Mouse (Mus musculus) neural tube, embryonic 12.5 days (tissue): Measurements from ENCODE around the gene Fam57a. TPM values are rescaled to one million over a fixed set of nuclear protein-coding genes. Genes with fewer than 3 reads are reported as not detected.

Experiments
- ATAC-seq: fragments of 200-750 bp; cut with Nextera tagmentation; 2 replicates; pipeline ENCODE4 v1.8.0; 2017; ENCODE audit warnings: low read depth, mild to moderate bottlenecking, moderate TSS enrichment, moderate library complexity; ENCODE audit not compliant: low FRiP score
- H3K27ac ChIP-seq: fragments of 300-500 bp; sonication (generic); 2 replicates; pipeline ENCODE4 v1.5.1; 2016
- H3K27me3 ChIP-seq: fragments of 300-500 bp; sonication (generic); replicated peaks from 2 replicates; pipeline ENCODE4 v1.6.1; 2016; ENCODE audit warnings: mild to moderate bottlenecking
- H3K36me3 ChIP-seq: fragments of 300-500 bp; sonication (generic); 2 replicates; pipeline ENCODE4 v1.6.1; 2016; ENCODE audit warnings: mild to moderate bottlenecking
- H3K4me1 ChIP-seq: fragments of 300-500 bp; sonication (generic); 2 replicates; pipeline ENCODE4 v1.6.1; 2016
- H3K4me2 ChIP-seq: fragments of 300-500 bp; sonication (generic); replicated peaks from 2 replicates; pipeline ENCODE4 v1.6.1; 2016; ENCODE audit warnings: mild to moderate bottlenecking
- H3K4me3 ChIP-seq: fragments of 300-500 bp; sonication (generic); 2 replicates; pipeline ENCODE4 v1.5.1; 2016
- H3K9ac ChIP-seq: fragments of 300-500 bp; sonication (generic); 2 replicates; pipeline ENCODE4 v1.6.1; 2016; ENCODE audit warnings: mild to moderate bottlenecking
- H3K9me3 ChIP-seq: fragments of 300-500 bp; sonication (generic); 2 replicates; pipeline ENCODE4 v1.6.1; 2016; ENCODE audit warnings: mild to moderate bottlenecking
- WGBS: fragments of 180-500 bp; shearing (Covaris S2); methylation state at CpG from one replicate; pipeline ENCODE4 v1.1.7; 2016; 5-methylcytosine and 5-hydroxymethylcytosine counted together
- polyA plus RNA-seq: library from polyadenylated mRNA; unstranded; fragments of >200 nt; fragmentation: Nextera tagmentation; extraction: Ambion mirVana; gene quantifications from 2 replicates; pipeline ENCODE4 v1.2.1, GENCODE M21; 2016

Gene Fam57a
- polyA plus RNA-seq, 1 experiment from 2014 or later, result 30.4 TPM

DNA sequence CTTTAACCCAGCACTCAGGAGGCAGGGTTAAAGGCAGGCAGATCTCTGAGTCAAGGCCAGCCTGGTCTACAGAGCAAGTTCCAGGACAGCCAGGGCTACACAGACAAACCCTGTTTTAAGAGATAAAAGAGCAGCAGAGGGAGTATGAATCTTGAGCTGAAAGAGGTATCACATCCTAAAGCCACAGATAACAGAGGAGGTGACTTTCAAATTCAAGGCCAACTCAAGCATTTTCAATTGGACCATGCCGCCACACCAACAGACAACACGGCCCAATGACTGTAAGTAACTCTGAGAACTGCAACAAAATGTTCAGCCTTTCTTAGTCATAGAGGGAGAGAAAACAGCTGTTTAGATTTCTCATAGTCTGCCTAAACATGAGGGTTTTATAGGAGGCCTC is 25.3 kb upstream of the Fam57a start:
- 88% methylated on average over 2 of the region's 2 CpGs for WGBS
- H3K4me2 ChIP-seq, result no peak overlapping the region
- no peaks in the 10 kb centered on the region for H3K4me1 ChIP-seq
- H3K27ac ChIP-seq, result no peak overlapping the region
- no peaks in the 10 kb centered on the region for H3K27me3 ChIP-seq
- peaks cover 29% of the 10 kb centered on the region for H3K36me3 ChIP-seq
- H3K9ac ChIP-seq, result no peak overlapping the region
- H3K4me3 ChIP-seq, result no peak overlapping the region
- ATAC-seq, result no peak
- no peaks in the 10 kb centered on the region for H3K9me3 ChIP-seq

GRCm38 (mm10) chr11:76154861-76155260 is 24.6 kb upstream of the Fam57a start:
- no peak overlapping the region for H3K4me2 ChIP-seq
- no peak for ATAC-seq
- 88% methylated on average over 2 of the region's 2 CpGs for WGBS

GRCm38 (mm10) chr11:76158375-76158774 is 21.1 kb upstream of the Fam57a start:
- Histone ChIP-seq H3K27me3 (no peaks in the 10 kb centered on the region), H3K4me1 (no peaks in the 10 kb centered on the region), H3K4me2 (no peak overlapping the region), H3K9me3 (no peaks in the 10 kb centered on the region), H3K27ac (no peak overlapping the region), H3K4me3 (no peak overlapping the region), H3K36me3 (peaks cover 48% of the 10 kb centered on the region), H3K9ac (no peak overlapping the region)
- WGBS, result 85% methylated on average over 2 of the region's 2 CpGs
- no peak for ATAC-seq

More at GRCm38 (mm10) chr11:76154861-76155260, 24.6 kb upstream of the Fam57a start:
- no peaks in the 10 kb centered on the region for H3K9me3 ChIP-seq
- no peak overlapping the region for H3K27ac ChIP-seq
- no peak overlapping the region for H3K4me3 ChIP-seq
- peaks cover 35% of the 10 kb centered on the region for H3K36me3 ChIP-seq
- H3K27me3 ChIP-seq, result no peaks in the 10 kb centered on the region
- no peak overlapping the region for H3K9ac ChIP-seq
- H3K4me1 ChIP-seq, result no peaks in the 10 kb centered on the region

GRCm38 (mm10) chr11:76160251-76160650 is 19.2 kb upstream of the Fam57a start:
- ATAC-seq, result no peak
- H3K4me3 ChIP-seq, result no peak overlapping the region
- H3K27ac ChIP-seq, result no peak overlapping the region
- no peaks in the 10 kb centered on the region for H3K9me3 ChIP-seq
- H3K9ac ChIP-seq, result no peak overlapping the region
- H3K36me3 ChIP-seq, result peaks cover 45% of the 10 kb centered on the region
- H3K4me1 ChIP-seq, result no peaks in the 10 kb centered on the region
- whole genome bisulfite sequencing, result 64% methylated on average over 6 of the region's 6 CpGs
- H3K27me3 ChIP-seq, result no peaks in the 10 kb centered on the region
- H3K4me2 ChIP-seq, result no peak overlapping the region

- H3K36me3 ChIP-seq, result peaks cover 19% of the 10 kb centered on the region
- WGBS, result 95% methylated on average over 4 of the region's 4 CpGs
- H3K9me3 ChIP-seq, result no peaks in the 10 kb centered on the region
- no peak overlapping the region for H3K27ac ChIP-seq
- no peak for ATAC-seq
- no peak overlapping the region for H3K4me3 ChIP-seq
- no peaks in the 10 kb centered on the region for H3K27me3 ChIP-seq
- H3K9ac ChIP-seq, result no peak overlapping the region
- H3K4me1 ChIP-seq, result no peaks in the 10 kb centered on the region
- no peak overlapping the region for H3K4me2 ChIP-seq
Measured at GRCm38 (mm10) chr11:76166657-76167056, 12.8 kb upstream of the Fam57a start.

GRCm38 (mm10) chr11:76167079-76167765 is 12.2 kb upstream of the Fam57a start:
- no peak overlapping the region for H3K4me3 ChIP-seq
- H3K9me3 ChIP-seq, result no peaks in the 10 kb centered on the region
- peaks cover 19% of the 10 kb centered on the region for H3K36me3 ChIP-seq
- ATAC-seq, result no peak
- H3K27me3 ChIP-seq, result no peaks in the 10 kb centered on the region
- WGBS, result 33% methylated on average over 5 of the region's 5 CpGs
- no peaks in the 10 kb centered on the region for H3K4me1 ChIP-seq
- H3K9ac ChIP-seq, result no peak overlapping the region
- no peak overlapping the region for H3K27ac ChIP-seq
- H3K4me2 ChIP-seq, result no peak overlapping the region

DNA sequence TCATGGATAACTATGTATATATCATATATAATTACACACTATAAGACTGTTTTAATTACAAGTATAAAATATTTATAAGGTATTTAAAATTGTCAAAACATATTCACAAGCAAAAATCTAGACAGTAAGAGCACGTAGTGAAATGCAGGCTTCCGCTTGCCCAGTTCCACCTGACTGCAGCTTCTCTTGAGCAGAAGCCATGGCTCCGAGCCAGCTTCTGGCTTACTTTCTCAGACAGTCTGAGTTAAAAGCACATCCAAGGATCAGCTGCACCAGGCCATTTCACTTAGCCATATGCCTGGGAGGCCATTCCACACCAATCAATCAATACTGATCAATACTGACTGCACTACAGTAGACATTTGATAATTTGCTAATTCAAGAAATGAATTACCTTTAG is 10.5 kb upstream of the Fam57a start:
- Histone ChIP-seq H3K9ac (no peak overlapping the region), H3K27me3 (no peaks in the 10 kb centered on the region), H3K4me1 (no peaks in the 10 kb centered on the region), H3K9me3 (no peaks in the 10 kb centered on the region), H3K4me3 (no peak overlapping the region), H3K36me3 (peaks cover 18% of the 10 kb centered on the region), H3K27ac (no peak overlapping the region), H3K4me2 (no peak overlapping the region)
- 84% methylated on average over 3 of the region's 3 CpGs for WGBS
- no peak for ATAC-seq

GRCm38 (mm10) chr11:76170207-76170606 is 9.3 kb upstream of the Fam57a start:
- no peak overlapping the region for H3K9ac ChIP-seq
- ATAC-seq, result no peak
- WGBS, result 68% methylated on average over 5 of the region's 5 CpGs
- H3K4me2 ChIP-seq, result no peak overlapping the region
- no peaks in the 10 kb centered on the region for H3K4me1 ChIP-seq
- H3K36me3 ChIP-seq, result peaks cover 12% of the 10 kb centered on the region; the same call in 1 of the 2 replicates
- no peak overlapping the region for H3K27ac ChIP-seq
- no peaks in the 10 kb centered on the region for H3K27me3 ChIP-seq
- no peaks in the 10 kb centered on the region for H3K9me3 ChIP-seq
- H3K4me3 ChIP-seq, result no peak overlapping the region

DNA sequence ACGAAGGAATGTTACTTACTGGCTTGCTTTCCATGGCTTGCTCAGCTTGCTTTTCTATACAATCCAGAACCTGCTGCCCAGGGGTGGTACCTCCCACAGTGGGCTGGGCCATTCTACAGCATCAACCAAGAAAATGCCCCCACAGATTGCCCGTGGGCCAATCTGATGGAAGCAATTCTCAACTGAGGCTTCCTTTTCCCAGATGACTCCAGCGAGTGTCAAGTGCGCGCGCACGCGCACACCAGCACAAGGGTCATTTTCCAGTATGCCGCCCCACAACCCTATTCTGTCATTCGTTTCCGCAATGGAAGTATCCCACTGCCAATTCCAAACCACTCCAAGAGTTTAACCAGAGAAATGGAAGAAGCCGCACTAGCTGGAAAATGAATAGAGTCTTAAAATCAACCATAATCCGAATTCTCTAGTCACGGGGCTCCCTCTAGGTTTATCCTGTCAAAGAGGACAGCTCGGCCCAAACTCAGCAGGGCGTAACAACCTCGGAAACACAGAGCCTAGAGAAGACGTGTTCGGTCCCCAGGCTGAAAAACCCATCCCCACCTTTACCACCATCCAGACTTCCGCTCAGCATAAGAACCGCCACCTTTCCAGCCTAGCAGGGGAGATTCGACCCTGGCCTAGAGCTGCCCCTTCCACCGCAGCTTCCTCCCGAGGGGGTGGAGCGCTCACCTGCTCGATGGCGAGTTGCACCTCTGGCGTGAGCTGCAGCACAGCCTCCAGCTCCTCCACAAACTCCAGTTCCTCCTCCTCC is 561 bp upstream of the Fam57a start:
- H3K9ac ChIP-seq, result peak overlapping the region; percentile 81
- peaks cover 4% of the 10 kb centered on the region; the same call in 1 of the 2 replicates for H3K36me3 ChIP-seq
- no peaks in the 10 kb centered on the region for H3K9me3 ChIP-seq
- peak overlapping the region; percentile 87 for H3K4me3 ChIP-seq
- H3K27me3 ChIP-seq, result no peaks in the 10 kb centered on the region
- peak; percentile 66 for ATAC-seq
- peak overlapping the region; percentile 96 for H3K4me2 ChIP-seq
- 2% methylated on average over 28 of the region's 28 CpGs for WGBS
- peaks cover 13% of the 10 kb centered on the region for H3K4me1 ChIP-seq
- H3K27ac ChIP-seq, result no peak overlapping the region

GRCm38 (mm10) chr11:76180146-76180540 is 672 bp downstream of the Fam57a start:
- Histone ChIP-seq H3K36me3 (peaks cover 3% of the 10 kb centered on the region; the same call in 1 of the 2 replicates), H3K4me2 (peak overlapping the region; percentile 96), H3K27ac (no peak overlapping the region), H3K9ac (peak overlapping the region; percentile 81), H3K27me3 (no peaks in the 10 kb centered on the region), H3K4me3 (peak overlapping the region; percentile 87), H3K9me3 (no peaks in the 10 kb centered on the region), H3K4me1 (peaks cover 13% of the 10 kb centered on the region)
- no peak for ATAC-seq
- WGBS, result 26% methylated on average over 7 of the region's 7 CpGs

DNA sequence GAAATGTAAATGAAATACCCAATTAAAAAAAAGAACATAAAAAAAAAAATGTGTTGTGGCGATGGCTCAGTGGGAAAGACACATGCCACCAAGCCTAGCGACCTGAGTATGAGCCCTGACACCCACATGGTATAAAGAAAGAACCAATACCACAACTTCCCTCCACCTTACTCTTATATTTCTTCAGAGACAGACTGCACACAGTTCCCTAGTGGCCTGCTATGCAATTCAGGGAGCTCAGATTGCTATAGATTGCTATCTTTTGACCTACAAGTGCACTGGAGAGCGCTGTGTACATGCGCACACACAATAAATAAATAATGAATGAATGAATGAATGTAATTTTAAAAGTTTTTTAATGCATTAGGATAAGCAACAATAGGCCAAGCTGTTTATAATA is 4.3 kb downstream of the Fam57a start:
- 82% methylated on average over 4 of the region's 4 CpGs for WGBS
- no peak for ATAC-seq
- Histone ChIP-seq H3K9me3 (no peaks in the 10 kb centered on the region), H3K9ac (no peak overlapping the region), H3K4me1 (peaks cover 7% of the 10 kb centered on the region), H3K27me3 (no peaks in the 10 kb centered on the region), H3K4me2 (no peak overlapping the region), H3K4me3 (no peak overlapping the region), H3K27ac (no peak overlapping the region), H3K36me3 (no peaks in the 10 kb centered on the region)

- Histone ChIP-seq H3K4me3 (no peak overlapping the region), H3K9ac (no peak overlapping the region), H3K4me1 (no peaks in the 10 kb centered on the region), H3K27me3 (no peaks in the 10 kb centered on the region), H3K36me3 (no peaks in the 10 kb centered on the region), H3K4me2 (no peak overlapping the region), H3K27ac (no peak overlapping the region), H3K9me3 (no peaks in the 10 kb centered on the region)
- ATAC-seq, result no peak
- WGBS, result 81% methylated on average over 6 of the region's 6 CpGs
Measured at GRCm38 (mm10) chr11:76186908-76187307, 7.4 kb downstream of the Fam57a start.
